Mouse (Mus musculus): Measurements from ENCODE around the gene Ctdsp1. TPM values are rescaled to one million over a fixed set of nuclear protein-coding genes. Genes with fewer than 3 reads are reported as not detected.

Gene Ctdsp1
- polyA plus RNA-seq, 1 experiment from 2014 or later = 21.4 TPM

DNA sequence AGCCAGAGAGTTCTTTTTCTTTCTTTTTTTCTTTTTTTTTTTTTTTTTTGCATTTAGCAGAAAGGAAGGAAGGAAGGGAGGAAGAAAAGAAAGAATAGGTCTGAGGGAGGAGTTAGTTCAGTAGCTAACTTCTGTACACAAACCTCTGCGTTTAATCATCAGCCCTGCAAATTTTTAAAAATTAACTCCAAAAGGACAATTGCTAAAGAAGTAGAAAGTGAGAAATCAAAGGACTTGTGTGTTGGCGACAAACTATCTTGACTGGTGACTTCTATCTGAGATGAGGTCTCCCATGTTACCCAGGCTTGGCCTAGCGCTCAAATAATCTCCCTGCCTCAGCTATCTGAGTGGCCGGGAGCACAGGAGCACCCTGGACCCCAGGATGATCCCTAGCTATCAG lies 12.9 kb downstream of the Ctdsp1 start:
- H3K27me3 ChIP-seq = no peaks in the 10 kb centered on the region
- no peak overlapping the region for H3K9ac ChIP-seq (replicated peaks)
- no peak for ATAC-seq (replicated peaks)
- no peaks in the 10 kb centered on the region for H3K4me1 ChIP-seq
- no peak overlapping the region for H3K4me2 ChIP-seq (replicated peaks)
- no peak overlapping the region for H3K27ac ChIP-seq (replicated peaks)
- 95% methylated on average over 4 of the region's 4 CpGs for WGBS
- H3K36me3 ChIP-seq = no peaks in the 10 kb centered on the region
- H3K4me3 ChIP-seq = no peak overlapping the region
- H3K9me3 ChIP-seq = no peaks in the 10 kb centered on the region

DNA sequence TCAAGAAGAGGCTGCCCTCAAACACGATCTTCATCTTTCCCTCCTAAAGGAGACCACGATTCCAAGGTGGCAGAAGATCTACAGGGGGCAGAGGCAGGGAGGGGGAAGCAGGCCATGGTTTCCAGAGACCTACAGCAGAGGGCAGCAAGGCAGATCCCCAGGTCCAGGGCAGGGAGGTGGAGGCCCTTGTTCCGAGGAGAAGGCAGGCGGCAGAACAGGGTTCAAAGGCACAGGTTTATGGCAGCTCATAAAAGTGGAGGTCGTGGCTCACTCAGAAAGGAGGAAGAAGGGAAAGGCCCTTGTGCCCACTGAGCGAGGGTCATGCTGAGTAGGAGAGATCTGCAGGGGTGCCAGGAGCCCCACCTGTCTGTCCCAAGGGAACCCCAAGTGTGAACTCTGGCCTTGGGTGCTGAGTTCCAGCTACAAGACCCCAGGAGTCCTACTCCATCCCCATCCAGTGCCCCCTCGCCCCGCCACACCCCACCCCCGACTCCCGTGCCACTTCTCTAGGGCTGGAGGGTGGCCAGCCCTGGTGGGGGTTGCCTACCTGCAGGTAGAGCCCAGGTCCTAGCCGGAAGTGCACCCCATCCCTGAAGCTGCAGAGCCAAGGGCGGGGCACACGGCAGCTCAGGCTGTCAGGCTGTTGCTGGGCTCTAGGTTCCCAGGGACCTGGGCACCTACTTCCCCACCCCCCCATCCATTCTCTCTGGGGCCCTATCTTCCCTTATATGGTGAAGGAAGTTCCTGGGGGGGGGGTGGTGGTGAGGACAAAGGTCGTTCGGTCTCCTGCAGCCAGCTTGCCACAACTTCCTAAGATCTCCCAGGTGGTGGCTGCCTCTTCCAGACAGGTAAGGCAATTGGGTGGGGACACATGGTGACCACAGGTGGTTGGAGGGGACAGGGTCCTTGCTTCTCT lies 17.5 kb downstream of the Ctdsp1 start, which contains the start of gene Vil1:
Vil1 (plus strand) TSS at position 788 of the 916 bp plus-strand sequence.
- no peak within 1 kb of the TSS for H3K4me3 ChIP-seq
- no peaks in the 10 kb centered on the region for H3K9me3 ChIP-seq
- ATAC-seq (replicated peaks) = no peak
- no peak within 1 kb of the TSS for H3K4me2 ChIP-seq (replicated peaks)
- H3K36me3 ChIP-seq = no peaks in the 10 kb centered on the region
- WGBS = 72% methylated on average over 15 of the region's 15 CpGs
- no peaks in the 10 kb centered on the region for H3K27me3 ChIP-seq
- no peak within 1 kb of the TSS for H3K27ac ChIP-seq (replicated peaks)
- H3K9ac ChIP-seq (replicated peaks) = no peak within 1 kb of the TSS
- H3K4me1 ChIP-seq = no peaks in the 10 kb centered on the region

DNA sequence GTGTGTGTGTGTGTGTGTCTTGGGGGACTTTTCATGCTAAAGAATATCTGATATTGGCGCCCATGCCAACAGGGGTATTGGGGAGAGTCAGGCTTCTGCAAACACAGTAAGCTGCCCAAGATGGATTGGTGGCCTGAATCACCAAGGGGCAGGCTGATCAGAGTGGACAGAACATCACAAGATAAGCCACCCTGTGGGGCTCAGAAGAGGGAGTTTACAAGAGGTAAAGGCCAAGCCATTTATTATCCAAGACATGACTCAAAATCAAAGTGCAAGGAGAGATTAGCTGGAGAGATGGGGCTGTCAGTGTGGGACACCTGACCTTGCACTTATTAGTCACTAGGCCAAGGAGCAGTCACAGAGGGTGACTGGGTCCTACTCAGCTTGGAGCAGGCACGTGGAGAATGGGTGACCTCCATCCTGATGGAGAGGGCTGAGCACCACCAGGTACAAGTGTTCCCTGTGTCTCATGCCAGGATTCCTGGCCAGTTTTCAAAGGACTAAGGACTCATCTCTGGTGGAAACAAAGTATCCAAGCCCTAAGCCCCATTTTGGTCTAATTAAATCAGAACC lies 20.5 kb downstream of the Ctdsp1 start:
- Histone ChIP-seq H3K9me3 (no peaks in the 10 kb centered on the region), H3K4me1 (no peaks in the 10 kb centered on the region), H3K27ac (replicated peaks) (no peak overlapping the region), H3K4me2 (replicated peaks) (no peak overlapping the region), H3K36me3 (no peaks in the 10 kb centered on the region), H3K27me3 (no peaks in the 10 kb centered on the region), H3K4me3 (no peak overlapping the region), H3K9ac (replicated peaks) (no peak overlapping the region)
- 45% methylated on average over 2 of the region's 2 CpGs for WGBS
- ATAC-seq (replicated peaks) = no peak

DNA sequence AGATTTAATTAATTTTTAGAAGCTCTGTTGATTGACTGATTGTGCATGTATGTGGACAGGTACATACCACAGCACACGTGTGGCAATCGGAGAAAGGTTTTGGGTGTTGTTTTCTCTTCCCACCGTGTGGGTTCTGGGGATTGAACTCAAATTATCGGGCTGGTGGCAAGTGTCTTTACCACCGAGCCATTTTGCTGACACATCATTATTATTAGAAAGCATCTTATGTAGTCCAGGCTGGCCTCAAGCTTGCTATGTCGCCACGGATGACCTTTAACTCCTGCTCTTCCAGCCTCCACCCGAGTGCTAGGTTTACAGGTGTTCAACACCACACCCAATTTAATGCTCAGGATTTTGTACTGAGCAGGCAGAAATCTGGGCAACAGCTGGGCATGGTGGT lies 21.4 kb downstream of the Ctdsp1 start:
- H3K27ac ChIP-seq (replicated peaks) = no peak overlapping the region
- H3K36me3 ChIP-seq = no peaks in the 10 kb centered on the region
- ATAC-seq (replicated peaks) = no peak
- 84% methylated on average over 8 of the region's 8 CpGs for WGBS
- no peak overlapping the region for H3K4me3 ChIP-seq
- H3K4me2 ChIP-seq (replicated peaks) = no peak overlapping the region
- H3K4me1 ChIP-seq = no peaks in the 10 kb centered on the region
- H3K9ac ChIP-seq (replicated peaks) = no peak overlapping the region
- H3K9me3 ChIP-seq = no peaks in the 10 kb centered on the region
- no peaks in the 10 kb centered on the region for H3K27me3 ChIP-seq

DNA sequence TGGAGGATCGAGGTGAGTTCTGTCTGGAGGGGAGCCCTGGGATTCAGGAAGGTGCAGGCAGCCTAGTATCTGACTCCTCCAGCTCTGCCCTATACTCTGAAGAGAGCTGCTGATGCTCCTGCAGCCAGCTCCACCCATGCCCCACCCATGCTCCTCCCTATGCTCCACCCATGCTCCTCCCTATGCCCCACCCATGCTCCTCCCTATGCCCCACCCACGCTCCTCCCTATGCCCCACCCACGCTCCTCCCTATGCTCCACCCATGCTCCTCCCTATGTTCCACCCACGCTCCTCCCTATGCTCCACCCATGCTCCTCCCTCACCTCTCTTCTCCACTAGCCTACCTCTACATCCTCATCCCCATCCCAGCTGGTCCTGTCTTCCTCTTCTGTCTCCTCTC lies 23.8 kb downstream of the Ctdsp1 start:
- Histone ChIP-seq H3K27ac (replicated peaks) (no peak overlapping the region), H3K4me1 (no peaks in the 10 kb centered on the region), H3K9me3 (no peaks in the 10 kb centered on the region), H3K4me2 (replicated peaks) (no peak overlapping the region), H3K4me3 (no peak overlapping the region), H3K9ac (replicated peaks) (no peak overlapping the region), H3K36me3 (no peaks in the 10 kb centered on the region), H3K27me3 (no peaks in the 10 kb centered on the region)
- 44% methylated on average over 4 of the region's 4 CpGs for WGBS
- ATAC-seq (replicated peaks) = no peak

DNA sequence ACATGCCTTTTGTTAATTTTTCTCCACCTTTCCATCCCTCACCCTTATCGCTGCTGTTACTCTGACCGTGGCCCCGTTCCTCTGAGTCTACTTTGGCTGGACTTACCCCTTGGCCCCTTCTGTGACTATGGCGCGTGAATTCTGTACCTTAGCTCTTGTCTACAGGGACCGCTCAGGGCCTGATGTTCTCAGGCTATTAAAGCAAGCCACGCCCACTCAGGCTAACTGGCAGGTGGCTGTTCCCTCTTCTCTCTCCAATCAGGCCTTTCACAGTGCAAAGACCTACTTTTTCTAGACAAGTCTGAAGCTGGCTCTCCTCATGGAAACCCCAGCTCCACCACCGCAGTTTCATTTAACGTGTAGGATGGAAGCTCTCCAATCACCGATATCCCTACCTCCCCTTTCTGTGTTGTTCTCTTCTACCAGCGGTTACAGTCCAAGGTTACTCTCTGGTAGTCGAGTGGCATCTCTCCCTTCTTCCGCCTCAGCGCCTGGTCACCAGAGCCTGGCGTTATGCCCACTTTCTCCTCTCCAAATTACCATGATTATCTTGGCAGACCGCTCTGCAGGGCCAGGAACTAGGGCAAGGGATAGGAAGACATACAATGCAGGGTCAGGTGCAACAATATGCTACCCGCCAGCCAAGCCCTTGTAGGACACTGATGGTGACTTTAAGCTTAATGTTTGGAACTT lies 27.6 kb downstream of the Ctdsp1 start:
- 68% methylated on average over 17 of the region's 17 CpGs for WGBS
- no peaks in the 10 kb centered on the region for H3K36me3 ChIP-seq
- no peak for ATAC-seq (replicated peaks)

DNA sequence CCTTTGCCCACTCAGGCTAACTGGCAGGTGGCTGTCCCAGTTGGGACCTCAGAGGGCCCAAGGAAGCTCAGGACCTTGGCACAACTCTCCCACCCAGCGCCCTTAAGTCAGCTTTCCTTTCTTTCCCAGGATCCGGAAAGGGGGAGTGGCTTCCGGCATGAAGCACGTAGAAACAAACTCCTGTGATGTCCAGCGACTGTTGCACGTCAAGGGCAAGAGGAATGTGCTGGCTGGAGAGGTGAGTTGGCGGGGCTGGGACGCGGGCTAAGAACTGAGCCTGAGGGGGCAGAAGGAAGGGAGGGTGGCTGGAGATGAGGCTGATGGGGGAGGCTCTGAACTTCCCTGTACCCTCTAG lies 28.1 kb downstream of the Ctdsp1 start:
- no peak for ATAC-seq (replicated peaks)
- no peak overlapping the region for H3K4me3 ChIP-seq
- WGBS = 74% methylated on average over 9 of the region's 9 CpGs
- H3K4me1 ChIP-seq = no peaks in the 10 kb centered on the region
- no peak overlapping the region for H3K4me2 ChIP-seq (replicated peaks)
- no peak overlapping the region for H3K9ac ChIP-seq (replicated peaks)
- H3K27ac ChIP-seq (replicated peaks) = no peak overlapping the region
- H3K9me3 ChIP-seq = no peaks in the 10 kb centered on the region
- H3K36me3 ChIP-seq = no peaks in the 10 kb centered on the region
- H3K27me3 ChIP-seq = no peaks in the 10 kb centered on the region

More for the DNA sequence above, 27.6 kb downstream of the Ctdsp1 start:
- Histone ChIP-seq H3K4me2 (replicated peaks) (no peak overlapping the region), H3K9ac (replicated peaks) (no peak overlapping the region), H3K4me3 (no peak overlapping the region), H3K4me1 (no peaks in the 10 kb centered on the region), H3K27me3 (no peaks in the 10 kb centered on the region), H3K9me3 (no peaks in the 10 kb centered on the region), H3K27ac (replicated peaks) (no peak overlapping the region)

DNA sequence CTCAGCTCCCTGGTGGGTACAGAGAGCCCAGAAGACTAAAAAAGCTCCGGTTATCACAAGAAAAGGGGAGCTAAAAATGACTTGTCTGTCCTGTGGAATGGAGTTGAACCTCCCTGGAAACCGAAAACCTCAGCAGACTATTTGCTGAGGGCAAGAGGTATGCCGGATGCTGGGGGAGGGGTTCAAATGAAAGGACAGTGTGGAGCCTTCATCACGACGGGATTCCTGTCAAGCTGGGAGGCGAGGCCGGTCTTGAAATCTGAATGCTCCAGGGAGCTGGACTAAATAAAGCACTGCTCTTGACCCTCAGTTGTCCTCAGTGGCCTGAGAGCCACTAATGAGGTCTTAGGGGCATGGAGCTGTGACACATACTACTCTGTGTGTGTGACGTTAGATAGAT lies 31.8 kb downstream of the Ctdsp1 start:
- no peak overlapping the region for H3K4me2 ChIP-seq (replicated peaks)
- H3K4me1 ChIP-seq = no peaks in the 10 kb centered on the region
- 38% methylated on average over 8 of the region's 8 CpGs for WGBS

DNA sequence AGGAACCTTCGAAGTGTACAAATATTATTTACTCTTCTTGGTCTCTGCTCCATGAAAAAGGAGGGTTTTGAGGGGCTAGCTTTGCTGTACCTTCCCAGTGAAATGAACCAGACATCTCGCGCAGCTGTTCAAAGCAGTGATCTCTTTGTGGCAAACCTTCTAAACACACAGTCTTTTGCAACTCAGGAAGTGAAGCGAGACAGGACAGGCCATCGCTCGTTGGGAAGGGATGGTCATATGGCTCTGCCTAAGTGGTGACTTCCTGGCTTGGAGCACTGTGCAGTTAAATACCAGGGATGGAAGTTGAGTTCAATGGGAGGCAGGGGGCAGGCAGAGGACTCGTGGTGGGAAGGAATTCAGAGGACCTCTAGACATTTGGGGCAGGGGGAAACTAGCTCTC lies 34.5 kb downstream of the Ctdsp1 start:
- H3K27me3 ChIP-seq = no peaks in the 10 kb centered on the region
- no peak overlapping the region for H3K4me2 ChIP-seq (replicated peaks)
- WGBS = 88% methylated on average over 7 of the region's 7 CpGs
- no peaks in the 10 kb centered on the region for H3K4me1 ChIP-seq
- H3K36me3 ChIP-seq = no peaks in the 10 kb centered on the region
- H3K9me3 ChIP-seq = no peaks in the 10 kb centered on the region
- no peak overlapping the region for H3K9ac ChIP-seq (replicated peaks)
- H3K4me3 ChIP-seq = no peak overlapping the region
- no peak for ATAC-seq (replicated peaks)
- H3K27ac ChIP-seq (replicated peaks) = no peak overlapping the region

More for the DNA sequence above, 31.8 kb downstream of the Ctdsp1 start:
- Histone ChIP-seq H3K4me3 (no peak overlapping the region), H3K27me3 (no peaks in the 10 kb centered on the region), H3K27ac (replicated peaks) (no peak overlapping the region), H3K9me3 (no peaks in the 10 kb centered on the region), H3K36me3 (no peaks in the 10 kb centered on the region), H3K9ac (replicated peaks) (no peak overlapping the region)
- no peak for ATAC-seq (replicated peaks)

DNA sequence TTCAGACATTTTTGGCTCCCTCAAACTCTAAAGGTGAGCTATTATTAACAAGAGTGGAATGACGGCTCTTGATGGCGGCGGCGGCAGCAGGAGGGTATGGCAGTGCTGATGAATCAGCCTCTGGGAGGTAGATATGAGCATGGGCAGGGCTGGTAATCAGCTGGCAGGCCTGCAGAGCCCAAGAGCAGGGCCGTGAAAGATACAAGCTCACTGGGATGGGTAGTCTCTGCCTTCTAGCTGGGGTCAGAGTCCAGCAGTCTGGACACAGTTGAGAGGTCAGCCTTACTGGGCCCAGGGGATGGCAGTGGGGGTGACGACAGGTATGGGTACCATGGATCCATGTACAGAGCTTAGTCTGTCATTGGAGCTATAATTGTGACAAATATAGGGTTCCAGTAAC lies 41.9 kb downstream of the Ctdsp1 start:
- no peak overlapping the region for H3K4me3 ChIP-seq
- H3K27me3 ChIP-seq = no peaks in the 10 kb centered on the region
- peaks cover 18% of the 10 kb centered on the region for H3K36me3 ChIP-seq
- H3K4me1 ChIP-seq = no peaks in the 10 kb centered on the region
- no peak for ATAC-seq (replicated peaks)
- no peak overlapping the region for H3K9ac ChIP-seq (replicated peaks)
- 87% methylated on average over 6 of the region's 6 CpGs for WGBS
- H3K9me3 ChIP-seq = no peaks in the 10 kb centered on the region
- no peak overlapping the region for H3K4me2 ChIP-seq (replicated peaks)
- no peak overlapping the region for H3K27ac ChIP-seq (replicated peaks)

DNA sequence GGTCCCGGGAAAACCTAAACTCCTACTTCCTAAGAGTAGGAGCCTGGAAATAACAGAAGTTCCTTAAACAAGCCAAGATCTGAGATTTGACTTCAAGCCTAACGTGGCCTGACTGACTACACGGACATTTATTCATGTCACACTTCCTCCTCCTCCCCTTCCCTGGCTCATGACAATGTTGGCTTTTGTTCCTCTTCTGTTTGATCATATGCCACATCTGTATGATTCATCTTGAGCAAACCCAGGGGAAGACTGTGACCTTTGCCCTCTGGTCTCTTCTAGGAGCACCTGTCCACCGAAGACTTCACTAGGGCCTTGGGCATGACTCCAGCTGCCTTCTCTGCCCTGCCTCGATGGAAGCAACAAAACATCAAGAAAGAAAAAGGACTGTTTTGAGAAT lies 43.3 kb downstream of the Ctdsp1 start:
- no peaks in the 10 kb centered on the region for H3K4me1 ChIP-seq
- no peaks in the 10 kb centered on the region for H3K9me3 ChIP-seq
- H3K4me2 ChIP-seq (replicated peaks) = no peak overlapping the region
- no peak overlapping the region for H3K4me3 ChIP-seq
- H3K27ac ChIP-seq (replicated peaks) = no peak overlapping the region
- no peak overlapping the region for H3K9ac ChIP-seq (replicated peaks)
- peaks cover 31% of the 10 kb centered on the region for H3K36me3 ChIP-seq
- no peak for ATAC-seq (replicated peaks)
- no peaks in the 10 kb centered on the region for H3K27me3 ChIP-seq
- WGBS = 79% methylated on average over 5 of the region's 5 CpGs

DNA sequence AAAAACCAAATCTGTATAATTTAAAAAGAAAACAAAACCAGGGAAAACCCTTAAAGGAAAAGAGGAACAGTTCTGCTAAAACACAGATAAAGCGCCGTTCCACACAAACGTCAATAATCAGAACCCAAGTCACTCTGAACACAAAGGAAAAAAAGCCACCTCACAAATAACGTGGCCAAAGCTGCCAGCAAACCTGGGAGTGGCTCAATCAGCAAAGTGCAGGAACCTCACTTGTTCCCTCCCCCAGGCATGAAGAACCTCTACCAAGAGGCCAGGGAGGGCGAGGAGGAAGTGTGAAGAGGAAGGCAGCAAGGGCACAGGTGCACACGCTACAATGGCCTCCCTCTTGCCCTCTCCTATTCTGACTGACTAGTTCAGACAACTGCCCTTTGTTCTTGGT lies 44.3 kb downstream of the Ctdsp1 start:
- H3K9me3 ChIP-seq = no peaks in the 10 kb centered on the region
- H3K4me2 ChIP-seq (replicated peaks) = no peak overlapping the region
- H3K36me3 ChIP-seq = peaks cover 39% of the 10 kb centered on the region
- H3K4me3 ChIP-seq = no peak overlapping the region
- no peak for ATAC-seq (replicated peaks)
- H3K9ac ChIP-seq (replicated peaks) = no peak overlapping the region
- no peaks in the 10 kb centered on the region for H3K27me3 ChIP-seq
- no peaks in the 10 kb centered on the region for H3K4me1 ChIP-seq
- H3K27ac ChIP-seq (replicated peaks) = no peak overlapping the region
- WGBS = 88% methylated on average over 6 of the region's 6 CpGs

Measured in forebrain, embryonic 15.5 days (tissue).